Mouse (Mus musculus) yolk sac, embryonic 10.5 days (tissue): Measurements from ENCODE around the gene Cks1b.
A peak's percentile ranks its signal among the peaks of the same experiment; 100 is the strongest.

Experiments
- DNase-seq: peaks from one replicate; pipeline ENCODE4 v3.0.0-alpha.2; 2017; ENCODE audit warnings: low spot score

Gene Cks1b

GRCm38 (mm10) chr3:89382033-89382882, 35.9 kb downstream of the Cks1b start:
- DNase-seq, result no peak

GRCm38 (mm10) chr3:89381233-89381632, 37.0 kb downstream of the Cks1b start:
- DNase-seq, result no peak

GRCm38 (mm10) chr3:89380711-89381110, 37.5 kb downstream of the Cks1b start:
- DNase-seq, result no peak

GRCm38 (mm10) chr3:89380291-89380690, 37.9 kb downstream of the Cks1b start:
- DNase-seq, result no peak

- no peak for DNase-seq
These were observed 38.6 kb downstream of the Cks1b start for GRCm38 (mm10) chr3:89379388-89380131.

- peak; percentile 87 for DNase-seq
These were observed 39.7 kb downstream of the Cks1b start for GRCm38 (mm10) chr3:89378394-89379067.

- DNase-seq, result no peak
These were observed 40.4 kb downstream of the Cks1b start for GRCm38 (mm10) chr3:89377831-89378230.

- no peak for DNase-seq
These were observed 44.5 kb downstream of the Cks1b start for GRCm38 (mm10) chr3:89373581-89374231.

- DNase-seq, result peak; percentile 59
These were observed 50.8 kb downstream of the Cks1b start for GRCm38 (mm10) chr3:89367338-89367737.

GRCm38 (mm10) chr3:89365486-89366414, 52.4 kb downstream of the Cks1b start:
- DNase-seq, result peak; percentile 58
